9 mouse cellular contexts compared by ENCODE assay signal in the genomic region with DNA sequence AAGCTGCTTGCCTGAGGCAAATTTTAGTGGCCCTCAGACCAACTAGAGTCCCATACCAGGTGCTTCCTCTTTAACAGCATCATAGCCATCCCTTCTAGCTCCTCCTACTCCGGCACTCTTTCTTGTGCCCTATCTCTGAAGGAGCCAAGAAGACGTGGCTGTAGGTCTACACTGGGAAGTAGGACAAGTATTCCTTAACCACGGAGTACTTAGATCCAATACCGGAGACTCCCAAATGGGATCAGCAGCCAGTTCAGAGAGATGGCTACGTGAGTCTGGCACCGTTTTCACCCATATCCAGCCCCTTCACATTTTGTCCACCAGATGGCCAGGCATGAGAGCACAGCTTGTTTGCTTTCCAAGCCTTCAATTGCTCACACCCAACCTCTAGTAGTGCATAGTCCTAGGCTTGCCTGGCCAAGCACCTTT. TPM values are rescaled to one million over a fixed set of nuclear protein-coding genes. Genes with fewer than 3 reads are reported as not detected.
A peak's percentile ranks its signal among the peaks of the same experiment; 100 is the strongest.
DNase-seq lines count a peak whose midpoint lies in the region; ATAC-seq and TF ChIP-seq lines count a peak whose summit lies in the region.
"Had no signal": no experiment of that assay in that cellular context is flagged by ENCODE, and none has a peak within 500 bp of the region (broad histone marks: within the 10 kb centered on the region; RNA-seq: fewer than 3 reads in every experiment).

No protein-coding gene starts in this region.

- TF ChIP-seq CTCF in bone marrow, adult 2 months (IDR thresholded peaks at IDR 0.05; ENCODE audit: control insufficient read depth, insufficient read depth, low read length): peak; percentile 53

- WGBS in bone marrow, adult 2 months: 15% methylated on average over 6 of the region's 6 CpGs
- 80% methylated on average over 6 of the region's 6 CpGs for WGBS in forebrain, embryonic 10.5 days
- 71% methylated on average over 6 of the region's 6 CpGs for WGBS in hindbrain, embryonic 11.5 days
- WGBS in limb, embryonic 15.5 days: 54% methylated on average over 6 of the region's 6 CpGs
- WGBS in midbrain, embryonic 15.5 days: 64% methylated on average over 6 of the region's 6 CpGs

- H3K4me1 ChIP-seq in bone marrow, adult 2 months (ENCODE audit: control insufficient read depth, insufficient read depth, low read length): peaks cover 8% of the 10 kb centered on the region; the same call in 1 of the 2 replicates
- peaks cover 48% of the 10 kb centered on the region for H3K4me1 ChIP-seq in forebrain, embryonic 10.5 days
- H3K4me1 ChIP-seq in hindbrain, embryonic 11.5 days (replicated peaks; ENCODE audit: control insufficient read depth, insufficient read depth, low read length): peaks cover 20% of the 10 kb centered on the region
- H3K4me1 ChIP-seq in limb, embryonic 15.5 days: peaks cover 43% of the 10 kb centered on the region
- H3K4me1 ChIP-seq in midbrain, embryonic 15.5 days: peaks cover 39% of the 10 kb centered on the region

- H3K9ac ChIP-seq in hindbrain, embryonic 11.5 days (ENCODE audit: low read depth, low read length): no peak overlapping the region
- H3K9ac ChIP-seq in limb, embryonic 15.5 days: no peak overlapping the region
- peak overlapping the region; percentile 75; the same call in 1 of the 2 replicates for H3K9ac ChIP-seq in midbrain, embryonic 15.5 days

- peaks cover 44% of the 10 kb centered on the region for H3K36me3 ChIP-seq in forebrain, embryonic 10.5 days (replicated peaks)
- peaks cover 3% of the 10 kb centered on the region for H3K36me3 ChIP-seq in hindbrain, embryonic 11.5 days (ENCODE audit: control insufficient read depth, insufficient read depth, low read length)
- H3K36me3 ChIP-seq in limb, embryonic 15.5 days: peaks cover 42% of the 10 kb centered on the region
- H3K36me3 ChIP-seq in midbrain, embryonic 15.5 days (replicated peaks): peaks cover 25% of the 10 kb centered on the region

- peak overlapping the region; percentile 43 for H3K27ac ChIP-seq in bone marrow, adult 2 months (ENCODE audit: control insufficient read depth, insufficient read depth, low read depth, low read length, poor library complexity)
- H3K27ac ChIP-seq in forebrain, embryonic 10.5 days: no peak overlapping the region
- H3K27ac ChIP-seq in hindbrain, embryonic 11.5 days (ENCODE audit: low read depth, low read length): no peak overlapping the region
- peak overlapping the region; percentile 39; the same call in 1 of the 2 replicates for H3K27ac ChIP-seq in limb, embryonic 15.5 days
- H3K27ac ChIP-seq in midbrain, embryonic 15.5 days: no peak overlapping the region

- 0 out of 2 replicates have a peak, but pooled peaks cover 7% of the 10 kb centered on the region for H3K27me3 ChIP-seq in forebrain, embryonic 10.5 days (ENCODE audit: poor library complexity, severe bottlenecking)
- H3K27me3 ChIP-seq in hindbrain, embryonic 11.5 days (ENCODE audit: control insufficient read depth, insufficient read depth, low read length): no peaks in the 10 kb centered on the region
- no peaks in the 10 kb centered on the region for H3K27me3 ChIP-seq in limb, embryonic 15.5 days
- H3K27me3 ChIP-seq in midbrain, embryonic 15.5 days (replicated peaks): no peaks in the 10 kb centered on the region
- H3K27me3 ChIP-seq: Patski had no signal

- peak overlapping the region; percentile 48 for H3K4me3 ChIP-seq in bone marrow, adult 2 months (replicated peaks; ENCODE audit: control insufficient read depth, low read depth, low read length)
- peak overlapping the region; percentile 95; the same call in 1 of the 2 replicates for H3K4me3 ChIP-seq in forebrain, embryonic 10.5 days
- no peak overlapping the region; the same call in 1 of the 2 replicates for H3K4me3 ChIP-seq in hindbrain, embryonic 11.5 days (ENCODE audit: low read depth, low read length)
- no peak overlapping the region for H3K4me3 ChIP-seq in limb, embryonic 15.5 days
- no peak overlapping the region for H3K4me3 ChIP-seq in midbrain, embryonic 15.5 days

- no peak for TF ChIP-seq POLR2A in bone marrow, adult 2 months (IDR thresholded peaks at IDR 0.05; ENCODE audit: borderline replicate concordance, control insufficient read depth, low read depth, low read length)

- ATAC-seq in hindbrain, embryonic 11.5 days (ENCODE audit: low FRiP score): no peak
- no peak for ATAC-seq in limb, embryonic 15.5 days (ENCODE audit: insufficient number of reproducible peaks, low FRiP score, low TSS enrichment, low read depth)
- no peak for ATAC-seq in midbrain, embryonic 15.5 days (replicated peaks)
- ATAC-seq: Patski had no signal

- peak overlapping the region; percentile 97; the same call in 1 of the 2 replicates for H3K4me2 ChIP-seq in hindbrain, embryonic 11.5 days (replicated peaks; ENCODE audit: low read depth, low read length)
- peak overlapping the region; percentile 82 for H3K4me2 ChIP-seq in limb, embryonic 15.5 days
- H3K4me2 ChIP-seq in midbrain, embryonic 15.5 days: peak overlapping the region; percentile 97; the same call in 1 of the 2 replicates

- peak; percentile 58 for DNase-seq in gastrocnemius, adult 18-20 months (ENCODE audit: low spot score)
- no peak for DNase-seq in gastrocnemius, postnatal 36 days
- DNase-seq in forebrain, embryonic 10.5 days (ENCODE audit: extremely low spot score, low spot score): no peak
- peak; percentile 42 for DNase-seq in hindbrain, embryonic 11.5 days (ENCODE audit: low spot score)
- DNase-seq in right cerebral cortex, postnatal 25 days: no peak

- H3K9me3 ChIP-seq in forebrain, embryonic 10.5 days: no peaks in the 10 kb centered on the region
- no peaks in the 10 kb centered on the region for H3K9me3 ChIP-seq in hindbrain, embryonic 11.5 days (ENCODE audit: control insufficient read depth, low read length)
- H3K9me3 ChIP-seq in limb, embryonic 15.5 days: no peaks in the 10 kb centered on the region
- no peaks in the 10 kb centered on the region for H3K9me3 ChIP-seq in midbrain, embryonic 15.5 days

- intact Hi-C loops in gastrocnemius, postnatal 36 days (cut with DNase I): loop anchor here (5.0 to 10.0 kb wide), 2 partner anchors 225 to 232 kb away; partner anchors contain the start of gene Fam219b

RNA-seq across cellular contexts. Expression of gene Clk3, which starts 3.1 kb away (rescaled TPM):
- total RNA-seq in gastrocnemius, adult 18-20 months (2021): 10 to 100 TPM; 36.1 to 45.2 TPM
- 10 to 100 TPM; 35.9 to 37.7 TPM for total RNA-seq in gastrocnemius, postnatal 36 days (2021)
- polyA plus RNA-seq in bone marrow, adult 2 months (2011; ENCODE audit: insufficient read depth, insufficient read length, low replicate concordance, missing spikeins): 148 and 149 TPM in 2 replicates
- polyA plus RNA-seq in forebrain, embryonic 10.5 days (2016; fragmentation: Nextera tagmentation; extraction: Ambion mirVana): 92.5 and 95.1 TPM in 2 replicates
- 83.8 and 91.4 TPM in 2 replicates for polyA plus RNA-seq in hindbrain, embryonic 11.5 days (2014; fragmentation: Nextera tagmentation; extraction: Ambion mirVana)
- polyA plus RNA-seq in limb, embryonic 15.5 days (2015; fragmentation: Nextera tagmentation; extraction: Ambion mirVana): 64.7 and 80.3 TPM in 2 replicates
- polyA plus RNA-seq in midbrain, embryonic 15.5 days (2015; fragmentation: Nextera tagmentation; extraction: Ambion mirVana): 75.4 and 86.2 TPM in 2 replicates

RNA-seq across cellular contexts. Expression of gene Edc3, which starts 54.2 kb away (rescaled TPM):
- 1 to 10 TPM; 4.7 to 5.1 TPM for total RNA-seq in gastrocnemius, adult 18-20 months (2021)
- 1 to 10 TPM; 4.8 to 6.3 TPM for total RNA-seq in gastrocnemius, postnatal 36 days (2021)
- 8.3 and 9.1 TPM in 2 replicates for polyA plus RNA-seq in bone marrow, adult 2 months (2011; ENCODE audit: insufficient read depth, insufficient read length, low replicate concordance, missing spikeins)
- 42.8 and 43.9 TPM in 2 replicates for polyA plus RNA-seq in forebrain, embryonic 10.5 days (2016; fragmentation: Nextera tagmentation; extraction: Ambion mirVana)
- 23.7 and 28.4 TPM in 2 replicates for polyA plus RNA-seq in hindbrain, embryonic 11.5 days (2014; fragmentation: Nextera tagmentation; extraction: Ambion mirVana)
- polyA plus RNA-seq in limb, embryonic 15.5 days (2015; fragmentation: Nextera tagmentation; extraction: Ambion mirVana): 32.9 and 33.9 TPM in 2 replicates
- 35.7 and 36.8 TPM in 2 replicates for polyA plus RNA-seq in midbrain, embryonic 15.5 days (2015; fragmentation: Nextera tagmentation; extraction: Ambion mirVana)

Comparison
In these comparisons a context has a peak if more than half of its experiments do, and no peak if none do; other contexts are left out.
1. DNase-seq: peak in gastrocnemius, adult 18-20 months (single experiment) and hindbrain, embryonic 11.5 days (single experiment); none in gastrocnemius, postnatal 36 days (0 of 2), forebrain, embryonic 10.5 days (single experiment) and right cerebral cortex, postnatal 25 days (single experiment).
2. H3K27ac ChIP-seq: peak in bone marrow, adult 2 months (single experiment) and limb, embryonic 15.5 days (single experiment); none in forebrain, embryonic 10.5 days (single experiment), hindbrain, embryonic 11.5 days (single experiment) and midbrain, embryonic 15.5 days (single experiment).
3. H3K4me3 ChIP-seq: peak in bone marrow, adult 2 months (single experiment) and forebrain, embryonic 10.5 days (single experiment); none in hindbrain, embryonic 11.5 days (single experiment), limb, embryonic 15.5 days (single experiment) and midbrain, embryonic 15.5 days (single experiment).
4. Peak in every context shown above with its lines, with median percentiles within 50 percentile points of each other: H3K4me2 ChIP-seq.